Mouse (Mus musculus): Measurements from ENCODE around the gene Gm10220. TPM values are rescaled to one million over a fixed set of nuclear protein-coding genes. Genes with fewer than 3 reads are reported as not detected.

Gm10220 gene
- polyA plus RNA-seq, 1 experiment from 2014 or later, result 0.16 TPM

Other genes with a start within 250 kb of the Gm10220 start
- gene Gm21663, start 179.0 kb downstream of the Gm10220 start, polyA plus RNA-seq (2015; fragmentation: Nextera tagmentation; extraction: Ambion mirVana), result not detected in 2 replicates
- 0.07 TPM in 1 of 2 replicates, not detected in the other for gene Gm21671, start 167.0 kb downstream of the Gm10220 start, polyA plus RNA-seq (2015; fragmentation: Nextera tagmentation; extraction: Ambion mirVana)
- gene Gm21680, start 148.8 kb downstream of the Gm10220 start, polyA plus RNA-seq (2015; fragmentation: Nextera tagmentation; extraction: Ambion mirVana), result 0.08 and 0.09 TPM in 2 replicates
- gene Gm21698, start 132.8 kb downstream of the Gm10220 start, polyA plus RNA-seq (2015; fragmentation: Nextera tagmentation; extraction: Ambion mirVana), result 0.13 and 0.24 TPM in 2 replicates
- gene Gm1979, start 116.6 kb downstream of the Gm10220 start, polyA plus RNA-seq (2015; fragmentation: Nextera tagmentation; extraction: Ambion mirVana), result 0.24 TPM in 1 of 2 replicates, not detected in the other
- not detected in 2 replicates for gene Gm5862, start 98.5 kb downstream of the Gm10220 start, polyA plus RNA-seq (2015; fragmentation: Nextera tagmentation; extraction: Ambion mirVana)
- gene Speer4a, start 81.9 kb downstream of the Gm10220 start, polyA plus RNA-seq (2015; fragmentation: Nextera tagmentation; extraction: Ambion mirVana), result 0.12 and 0.16 TPM in 2 replicates
- 0.06 TPM in 1 of 2 replicates, not detected in the other for gene Gm7347, start 62.8 kb downstream of the Gm10220 start, polyA plus RNA-seq (2015; fragmentation: Nextera tagmentation; extraction: Ambion mirVana)
- not detected in 2 replicates for gene Gm10471, start 32.1 kb downstream of the Gm10220 start, polyA plus RNA-seq (2015; fragmentation: Nextera tagmentation; extraction: Ambion mirVana)
- not detected in 2 replicates for gene 5031410I06Rik, start 16.1 kb downstream of the Gm10220 start, polyA plus RNA-seq (2015; fragmentation: Nextera tagmentation; extraction: Ambion mirVana)
- gene Gm7361, start 136.3 kb upstream of the Gm10220 start, polyA plus RNA-seq (2015; fragmentation: Nextera tagmentation; extraction: Ambion mirVana), result 0.31 TPM in 1 of 2 replicates, not detected in the other